Mouse (Mus musculus): ENCODE measurements around the gene Zfp831. TPM values are rescaled to one million over a fixed set of nuclear protein-coding genes. Genes with fewer than 3 reads are reported as not detected.

Zfp831 gene
- polyA plus RNA-seq (2015; fragmentation: Nextera tagmentation; extraction: Ambion mirVana) = not detected in 2 replicates

DNA sequence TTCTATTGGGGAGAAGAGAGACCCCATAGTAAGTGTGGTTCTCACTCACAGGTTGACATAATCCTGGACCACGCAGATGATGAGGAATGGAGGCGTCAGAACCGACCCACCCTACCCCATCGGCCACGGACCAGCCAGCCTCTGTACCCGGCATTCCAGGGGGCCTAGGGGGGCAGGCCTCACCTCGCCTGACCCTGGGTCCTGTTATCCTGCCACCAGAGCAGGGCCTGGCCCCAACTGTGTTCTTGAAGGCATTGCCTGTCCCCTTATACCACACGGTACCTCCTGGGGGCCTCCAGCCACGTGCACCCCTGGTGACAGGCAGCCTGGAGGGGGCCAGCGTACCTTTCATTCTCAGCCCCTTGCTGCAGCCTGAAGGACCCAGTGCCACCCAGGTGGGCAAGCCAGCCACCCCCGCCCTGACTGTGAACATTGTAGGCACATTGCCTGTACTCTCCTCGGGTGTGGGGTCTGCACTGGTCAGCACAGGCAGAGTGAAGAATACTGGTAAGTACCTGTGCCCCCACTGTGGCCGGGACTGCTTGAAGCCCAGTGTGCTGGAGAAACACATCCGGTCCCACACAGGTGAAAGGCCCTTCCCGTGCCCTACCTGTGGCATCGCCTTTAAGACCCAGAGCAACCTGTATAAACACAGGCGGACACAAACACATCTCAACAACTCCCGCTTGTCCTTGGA is at the start of gene Zfp831:
Gene Zfp831 (plus strand): TSS at position 87 of the 697 bp plus-strand sequence.
- no peaks in the 10 kb centered on the region for H3K4me1 ChIP-seq
- no peaks in the 10 kb centered on the region for H3K36me3 ChIP-seq
- H3K27me3 ChIP-seq = no peaks in the 10 kb centered on the region
- WGBS = 88% methylated on average over 18 of the region's 18 CpGs
- no peak within 1 kb of the TSS for H3K27ac ChIP-seq (replicated peaks)
- H3K9me3 ChIP-seq = no peaks in the 10 kb centered on the region; the same call in 1 of the 2 replicates
- no peak for ATAC-seq (replicated peaks)
- H3K4me3 ChIP-seq = no peak within 1 kb of the TSS
- no peak within 1 kb of the TSS for H3K4me2 ChIP-seq (replicated peaks)
- no peak within 1 kb of the TSS for H3K9ac ChIP-seq (replicated peaks)

- 83% methylated on average over 9 of the region's 9 CpGs for WGBS
- no peaks in the 10 kb centered on the region for H3K27me3 ChIP-seq
- H3K4me3 ChIP-seq = no peak overlapping the region
- no peak for ATAC-seq (replicated peaks)
- no peaks in the 10 kb centered on the region for H3K9me3 ChIP-seq
- H3K9ac ChIP-seq (replicated peaks) = no peak overlapping the region
- no peaks in the 10 kb centered on the region for H3K36me3 ChIP-seq
- no peak overlapping the region for H3K27ac ChIP-seq (replicated peaks)
- no peak overlapping the region for H3K4me2 ChIP-seq (replicated peaks)
- no peaks in the 10 kb centered on the region for H3K4me1 ChIP-seq
Measured at GRCm38 (mm10) chr2:174594965-174595364, 48.4 kb upstream of the Zfp831 start.

DNA sequence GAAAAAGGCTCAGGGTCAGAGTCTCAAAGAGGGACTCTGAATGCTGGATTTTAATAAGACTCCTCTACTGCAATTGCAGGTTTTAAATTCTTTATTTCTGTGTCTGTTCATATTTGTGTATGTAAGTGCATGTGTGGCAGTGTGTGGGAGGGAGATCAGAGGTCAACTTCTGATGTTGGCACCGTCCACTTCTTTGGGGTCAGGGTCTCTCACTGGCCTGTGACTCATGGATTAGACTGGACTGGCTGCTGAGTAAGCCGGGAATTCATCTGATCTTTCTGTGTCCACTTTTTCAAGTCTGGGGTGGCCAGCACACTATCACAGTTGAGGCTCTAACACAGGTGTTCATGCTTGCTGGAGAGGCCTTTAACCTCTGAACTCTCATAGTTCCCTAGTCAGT is 47.7 kb upstream of the Zfp831 start:
- no peak overlapping the region for H3K4me3 ChIP-seq
- no peak overlapping the region for H3K4me2 ChIP-seq (replicated peaks)
- no peak for ATAC-seq (replicated peaks)
- H3K27me3 ChIP-seq = no peaks in the 10 kb centered on the region
- H3K4me1 ChIP-seq = no peaks in the 10 kb centered on the region
- WGBS = 91% methylated on average over 2 of the region's 2 CpGs
- no peak overlapping the region for H3K27ac ChIP-seq (replicated peaks)
- H3K9ac ChIP-seq (replicated peaks) = no peak overlapping the region
- no peaks in the 10 kb centered on the region for H3K36me3 ChIP-seq
- H3K9me3 ChIP-seq = no peaks in the 10 kb centered on the region

DNA sequence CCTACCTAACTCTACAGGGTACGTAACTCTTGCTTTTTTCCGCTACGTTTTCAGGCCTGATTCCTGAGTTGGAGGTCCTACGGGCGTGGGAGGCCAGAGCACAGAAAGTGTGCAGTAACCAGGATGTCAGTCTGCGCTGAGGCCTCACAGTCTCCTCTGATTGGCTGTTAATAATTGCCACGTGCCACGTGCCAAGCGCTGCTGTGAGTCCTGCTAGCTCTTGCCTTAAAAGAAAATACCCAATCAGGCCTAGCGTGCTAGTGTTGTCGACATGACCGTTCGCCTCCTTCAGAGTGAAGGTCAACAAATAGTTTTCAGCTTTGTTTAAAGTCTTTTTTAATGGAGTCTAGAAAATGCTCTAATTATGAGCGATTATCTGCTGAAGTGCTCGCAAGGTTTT is 46.9 kb upstream of the Zfp831 start:
- no peak overlapping the region for H3K27ac ChIP-seq (replicated peaks)
- H3K9me3 ChIP-seq = no peaks in the 10 kb centered on the region
- 70% methylated on average over 15 of the region's 15 CpGs for WGBS
- no peak overlapping the region for H3K4me3 ChIP-seq
- no peaks in the 10 kb centered on the region for H3K4me1 ChIP-seq
- H3K4me2 ChIP-seq (replicated peaks) = no peak overlapping the region
- 0 out of 2 replicates have a peak, but pooled peaks have one; percentile 26 for ATAC-seq (replicated peaks)
- no peak overlapping the region for H3K9ac ChIP-seq (replicated peaks)
- H3K27me3 ChIP-seq = no peaks in the 10 kb centered on the region
- H3K36me3 ChIP-seq = no peaks in the 10 kb centered on the region

- Histone ChIP-seq H3K4me1 (no peaks in the 10 kb centered on the region), H3K9ac (replicated peaks) (no peak overlapping the region), H3K27me3 (no peaks in the 10 kb centered on the region), H3K4me2 (replicated peaks) (no peak overlapping the region), H3K4me3 (no peak overlapping the region), H3K27ac (replicated peaks) (no peak overlapping the region), H3K36me3 (no peaks in the 10 kb centered on the region), H3K9me3 (no peaks in the 10 kb centered on the region)
- 80% methylated on average over 12 of the region's 12 CpGs for WGBS
- no peak for ATAC-seq (replicated peaks)
Measured at GRCm38 (mm10) chr2:174598451-174598850, 44.9 kb upstream of the Zfp831 start.

DNA sequence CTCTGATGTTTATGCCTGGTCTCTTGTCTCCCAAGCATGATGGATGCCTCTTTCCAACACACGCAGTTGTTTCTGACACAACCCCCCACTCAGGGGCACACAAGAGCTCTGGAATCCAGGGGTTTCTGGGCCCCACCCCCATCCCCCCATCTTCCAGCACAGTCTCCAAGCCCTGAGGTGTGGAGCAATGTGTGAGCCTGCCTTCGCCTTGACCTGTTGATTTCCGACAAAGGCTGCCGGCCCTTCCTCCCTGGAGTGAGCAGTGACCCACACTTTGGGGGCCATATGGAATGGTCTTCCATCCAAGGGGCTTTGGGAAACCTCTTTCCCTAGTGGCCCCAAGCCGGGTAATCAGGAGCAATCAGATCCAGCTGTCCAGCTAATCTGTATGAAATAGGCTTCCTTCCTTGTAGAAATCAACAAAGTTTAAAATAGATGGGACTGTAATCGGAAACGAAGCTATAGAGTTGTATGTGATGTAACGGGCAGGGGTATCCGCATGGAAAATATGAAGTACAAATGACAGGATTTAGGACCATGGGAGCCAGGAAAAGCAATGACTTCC is 44.2 kb upstream of the Zfp831 start:
- H3K4me2 ChIP-seq (replicated peaks) = no peak overlapping the region
- H3K27me3 ChIP-seq = no peaks in the 10 kb centered on the region
- no peak for ATAC-seq (replicated peaks)
- H3K27ac ChIP-seq (replicated peaks) = no peak overlapping the region
- 92% methylated on average over 9 of the region's 9 CpGs for WGBS
- H3K4me1 ChIP-seq = no peaks in the 10 kb centered on the region
- H3K4me3 ChIP-seq = no peak overlapping the region
- H3K9me3 ChIP-seq = no peaks in the 10 kb centered on the region
- no peaks in the 10 kb centered on the region for H3K36me3 ChIP-seq
- no peak overlapping the region for H3K9ac ChIP-seq (replicated peaks)

- Histone ChIP-seq H3K4me1 (no peaks in the 10 kb centered on the region), H3K9ac (replicated peaks) (no peak overlapping the region), H3K9me3 (no peaks in the 10 kb centered on the region), H3K4me3 (no peak overlapping the region), H3K27me3 (no peaks in the 10 kb centered on the region), H3K4me2 (replicated peaks) (no peak overlapping the region), H3K27ac (replicated peaks) (no peak overlapping the region), H3K36me3 (no peaks in the 10 kb centered on the region)
- no peak for ATAC-seq (replicated peaks)
- WGBS = 82% methylated on average over 9 of the region's 9 CpGs
Measured at GRCm38 (mm10) chr2:174599853-174600271, 43.5 kb upstream of the Zfp831 start.

GRCm38 (mm10) chr2:174601938-174602685 is 41.2 kb upstream of the Zfp831 start:
- no peak for ATAC-seq (replicated peaks)
- no peaks in the 10 kb centered on the region for H3K9me3 ChIP-seq
- no peaks in the 10 kb centered on the region for H3K27me3 ChIP-seq
- H3K4me2 ChIP-seq (replicated peaks) = no peak overlapping the region
- no peaks in the 10 kb centered on the region for H3K4me1 ChIP-seq
- 78% methylated on average over 9 of the region's 9 CpGs for WGBS
- no peaks in the 10 kb centered on the region for H3K36me3 ChIP-seq
- no peak overlapping the region for H3K27ac ChIP-seq (replicated peaks)
- H3K4me3 ChIP-seq = no peak overlapping the region
- no peak overlapping the region for H3K9ac ChIP-seq (replicated peaks)

DNA sequence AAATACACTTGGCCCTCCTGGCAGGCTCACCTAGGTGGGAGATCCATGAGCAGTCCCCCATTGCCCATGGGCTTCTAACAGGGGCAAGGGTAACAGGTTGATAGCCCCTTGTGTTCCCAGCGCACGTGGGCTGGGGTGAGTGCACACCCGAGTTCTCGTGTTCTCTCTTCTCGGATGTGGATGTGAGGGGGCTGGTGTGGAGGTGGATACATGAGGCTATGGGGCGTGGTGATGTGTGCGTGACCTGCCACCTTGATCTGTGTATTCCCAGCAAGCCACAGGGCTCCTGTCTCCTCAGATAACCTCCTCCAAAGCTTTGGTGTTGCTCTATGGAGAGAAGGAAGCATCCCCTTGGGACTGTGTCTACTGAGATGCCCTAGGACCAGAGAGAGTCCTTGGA is 40.0 kb upstream of the Zfp831 start:
- no peaks in the 10 kb centered on the region for H3K27me3 ChIP-seq
- H3K4me2 ChIP-seq (replicated peaks) = no peak overlapping the region
- 89% methylated on average over 7 of the region's 7 CpGs for WGBS
- H3K27ac ChIP-seq (replicated peaks) = no peak overlapping the region
- no peak for ATAC-seq (replicated peaks)
- no peak overlapping the region for H3K4me3 ChIP-seq
- no peaks in the 10 kb centered on the region for H3K9me3 ChIP-seq
- H3K4me1 ChIP-seq = no peaks in the 10 kb centered on the region
- H3K36me3 ChIP-seq = no peaks in the 10 kb centered on the region
- no peak overlapping the region for H3K9ac ChIP-seq (replicated peaks)

- Histone ChIP-seq H3K4me3 (no peak overlapping the region), H3K27ac (replicated peaks) (no peak overlapping the region), H3K4me2 (replicated peaks) (no peak overlapping the region), H3K4me1 (no peaks in the 10 kb centered on the region), H3K9ac (replicated peaks) (no peak overlapping the region), H3K27me3 (no peaks in the 10 kb centered on the region), H3K36me3 (no peaks in the 10 kb centered on the region), H3K9me3 (no peaks in the 10 kb centered on the region)
- ATAC-seq (replicated peaks) = no peak
- WGBS = 95% methylated on average over 1 of the region's 1 CpGs
Measured at GRCm38 (mm10) chr2:174605020-174605419, 38.3 kb upstream of the Zfp831 start.

DNA sequence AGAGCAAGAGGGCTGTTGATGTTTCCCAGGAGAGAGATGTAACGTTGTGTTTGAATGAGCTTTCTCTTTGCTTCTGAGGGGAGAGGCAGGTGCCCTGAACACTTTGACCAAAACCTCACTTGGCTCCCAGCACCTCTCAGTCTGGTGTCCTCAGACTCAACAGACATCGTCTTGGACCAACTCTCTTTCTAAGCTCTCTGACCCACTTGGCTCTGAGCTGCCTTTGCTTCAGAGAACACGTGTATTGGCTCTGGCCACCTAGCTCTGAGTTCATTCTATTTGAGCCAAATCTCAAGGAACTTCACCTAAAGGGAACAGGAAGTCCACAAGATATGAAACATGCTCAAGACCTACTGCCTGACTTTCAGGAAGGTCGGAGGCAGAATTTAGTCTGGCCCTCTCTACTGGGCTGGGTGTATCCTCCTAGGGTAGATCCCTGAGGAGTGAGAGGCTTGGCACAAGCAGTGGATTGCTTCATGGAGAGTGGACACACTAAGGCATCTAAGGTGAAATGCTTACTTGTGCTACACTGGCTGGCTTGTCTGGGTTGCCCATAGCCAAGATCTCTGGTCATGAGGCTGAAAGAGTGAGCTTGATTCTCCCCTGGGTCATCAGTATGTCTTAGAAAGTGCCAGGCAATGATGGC is 37.8 kb upstream of the Zfp831 start:
- no peaks in the 10 kb centered on the region for H3K4me1 ChIP-seq
- ATAC-seq (replicated peaks) = no peak
- no peak overlapping the region for H3K4me3 ChIP-seq
- H3K4me2 ChIP-seq (replicated peaks) = no peak overlapping the region
- 89% methylated on average over 4 of the region's 4 CpGs for WGBS
- no peaks in the 10 kb centered on the region for H3K9me3 ChIP-seq
- H3K27ac ChIP-seq (replicated peaks) = no peak overlapping the region
- H3K36me3 ChIP-seq = no peaks in the 10 kb centered on the region
- no peaks in the 10 kb centered on the region for H3K27me3 ChIP-seq
- H3K9ac ChIP-seq (replicated peaks) = no peak overlapping the region

DNA sequence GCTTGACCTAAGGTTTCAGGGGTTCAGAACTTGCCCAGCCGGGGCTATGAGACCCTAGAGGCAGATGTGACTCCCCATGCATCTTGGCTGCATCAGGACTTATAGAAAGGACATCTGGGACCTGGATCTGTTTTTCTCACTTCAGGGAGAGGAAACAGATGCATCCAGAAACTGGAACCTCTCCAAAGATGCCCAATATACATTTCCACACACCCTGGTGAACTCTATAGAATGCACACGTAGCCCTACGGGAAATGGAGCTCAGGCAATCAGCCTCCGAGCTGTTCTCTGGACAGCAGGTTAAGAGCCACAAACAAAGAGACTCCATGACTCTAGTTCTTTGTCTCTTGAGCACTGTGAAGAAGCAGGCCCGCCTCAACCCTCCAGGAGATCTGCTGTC is 37.0 kb upstream of the Zfp831 start:
- H3K36me3 ChIP-seq = no peaks in the 10 kb centered on the region
- no peaks in the 10 kb centered on the region for H3K9me3 ChIP-seq
- 64% methylated on average over 5 of the region's 5 CpGs for WGBS
- no peak for ATAC-seq (replicated peaks)
- no peak overlapping the region for H3K4me3 ChIP-seq
- H3K27me3 ChIP-seq = no peaks in the 10 kb centered on the region
- H3K9ac ChIP-seq (replicated peaks) = no peak overlapping the region
- no peak overlapping the region for H3K27ac ChIP-seq (replicated peaks)
- no peak overlapping the region for H3K4me2 ChIP-seq (replicated peaks)
- H3K4me1 ChIP-seq = no peaks in the 10 kb centered on the region

Measured in forebrain, embryonic 15.5 days (tissue).